Mouse (Mus musculus) brain, embryonic 14.5 days (tissue): Measurements from ENCODE around the gene Polr3gl.

Experiments
- CTCF ChIP-seq: fragments of 200-500 bp; IDR thresholded peaks from 2 replicates; pipeline ENCODE4 v1.5.1; 2012; ENCODE audit warnings: inconsistent platforms, mild to moderate bottlenecking, moderate library complexity, borderline replicate concordance; ENCODE audit not compliant: insufficient read depth, insufficient read length; ENCODE audit errors: extremely low read depth
- POLR2A ChIP-seq: fragments of 200-500 bp; IDR thresholded peaks from 2 replicates; pipeline ENCODE4 v1.6.1; 2012; ENCODE audit warnings: mild to moderate bottlenecking, inconsistent platforms, borderline replicate concordance; ENCODE audit not compliant: poor library complexity, insufficient read depth, insufficient read length, severe bottlenecking; ENCODE audit errors: extremely low read depth

GRCm38 (mm10) chr3:96617941-96618340, 24.0 kb upstream of the Polr3gl start:
- TF ChIP-seq POLR2A (no peak), CTCF (no peak)
